ENCODE assay signal across 22 mouse cellular contexts in the genomic region with DNA sequence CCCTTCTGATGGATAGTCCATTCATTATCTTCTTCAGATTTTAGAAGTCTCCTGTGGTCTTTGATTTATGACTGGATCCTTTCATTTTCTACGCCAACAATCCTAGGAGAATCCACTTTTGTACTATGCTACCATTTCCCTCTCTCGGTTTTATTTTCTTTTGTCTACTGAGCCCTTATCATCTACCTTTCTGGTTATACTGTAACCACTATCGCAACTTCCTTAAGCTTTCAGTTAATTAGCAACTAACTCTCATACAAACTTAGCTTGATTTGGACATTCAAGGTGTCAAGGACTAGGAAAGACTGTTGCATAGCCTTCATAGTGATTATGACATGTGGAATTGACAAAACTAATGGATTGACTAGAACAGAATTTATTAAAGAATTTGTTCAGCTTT.
A peak's percentile ranks its signal among the peaks of the same experiment; 100 is the strongest.
DNase-seq lines count a peak whose midpoint lies in the region; ATAC-seq and TF ChIP-seq lines count a peak whose summit lies in the region.
"Had no signal": no experiment of that assay in that cellular context is flagged by ENCODE, and none has a peak within 500 bp of the region (broad histone marks: within the 10 kb centered on the region; RNA-seq: fewer than 3 reads in every experiment).

No protein-coding gene starts in this region.

- ATAC-seq in stomach, embryonic 15.5 days (ENCODE audit: insufficient read depth, low FRiP score, low read depth) = peak; percentile 60; the same call in 1 of the 2 replicates
- no peak for ATAC-seq in stomach, postnatal 0 days (ENCODE audit: low FRiP score, low TSS enrichment)
- ATAC-seq in intestine, embryonic 16.5 days = peak; percentile 85
- ATAC-seq: forebrain, embryonic 14.5 days had no signal

- DNase-seq in stomach, postnatal 0 days (ENCODE audit: low spot score) = no peak
- DNase-seq in large intestine, adult 2 months (ENCODE audit: low read depth, low spot score) = peak; percentile 6
- no peak for DNase-seq in layer of hippocampus, postnatal 14 days (ENCODE audit: low spot score in 2 of 2)
- no peak for DNase-seq in layer of hippocampus, adult 9-11 months
- DNase-seq: adrenal gland, adult 2 months; adrenal gland, postnatal 10 days; adrenal gland, postnatal 25 days; cerebellum, adult 11 months; cerebellum, adult 18-20 months; cerebellum, adult 8-10 months; cerebellum, adult 9-11 months; cerebellum, postnatal 14 days; cerebellum, postnatal 36 days; embryo, embryonic 11 days had no signal

- H3K4me1 ChIP-seq in stomach, embryonic 15.5 days = no peaks in the 10 kb centered on the region
- H3K4me1 ChIP-seq in stomach, postnatal 0 days (replicated peaks; ENCODE audit: control insufficient read depth, insufficient read depth) = no peaks in the 10 kb centered on the region
- no peaks in the 10 kb centered on the region for H3K4me1 ChIP-seq in intestine, embryonic 16.5 days (ENCODE audit: control insufficient read depth, insufficient read depth, low read length)
- H3K4me1 ChIP-seq: embryonic facial prominence, embryonic 13.5 days; embryonic facial prominence, embryonic 15.5 days; forebrain, embryonic 10.5 days; forebrain, embryonic 12.5 days had no signal

- 65% methylated on average over 3 of the region's 3 CpGs for WGBS in stomach, embryonic 15.5 days
- 63% methylated on average over 3 of the region's 3 CpGs for WGBS in stomach, postnatal 0 days
- WGBS in intestine, embryonic 16.5 days = 68% methylated on average over 3 of the region's 3 CpGs
- 36% methylated on average over 3 of the region's 3 CpGs for WGBS in large intestine, adult 2 months

- H3K9me3 ChIP-seq in stomach, embryonic 15.5 days = no peaks in the 10 kb centered on the region
- no peaks in the 10 kb centered on the region for H3K9me3 ChIP-seq in stomach, postnatal 0 days (ENCODE audit: control insufficient read depth, low read length)
- no peaks in the 10 kb centered on the region for H3K9me3 ChIP-seq in intestine, embryonic 16.5 days (ENCODE audit: control insufficient read depth, low read length)
- H3K9me3 ChIP-seq: embryonic facial prominence, embryonic 13.5 days; embryonic facial prominence, embryonic 15.5 days; forebrain, embryonic 10.5 days; forebrain, embryonic 12.5 days had no signal

- no peak for TF ChIP-seq CTCF in stomach, postnatal 0 days (IDR thresholded peaks at IDR 0.05; ENCODE audit: low read depth)

- H3K27me3 ChIP-seq in stomach, embryonic 15.5 days (replicated peaks) = no peaks in the 10 kb centered on the region
- no peaks in the 10 kb centered on the region for H3K27me3 ChIP-seq in stomach, postnatal 0 days (ENCODE audit: control insufficient read depth, insufficient read depth, low read length)
- no peaks in the 10 kb centered on the region for H3K27me3 ChIP-seq in intestine, embryonic 16.5 days (replicated peaks; ENCODE audit: control insufficient read depth, insufficient read depth, low read length)
- H3K27me3 ChIP-seq: embryonic facial prominence, embryonic 13.5 days; embryonic facial prominence, embryonic 15.5 days; forebrain, embryonic 12.5 days had no signal

- no peak overlapping the region for H3K9ac ChIP-seq in stomach, embryonic 15.5 days
- H3K9ac ChIP-seq in stomach, postnatal 0 days (ENCODE audit: low read length) = no peak overlapping the region
- H3K9ac ChIP-seq in intestine, embryonic 16.5 days (ENCODE audit: low read depth, low read length) = no peak overlapping the region
- H3K9ac ChIP-seq: embryonic facial prominence, embryonic 13.5 days; embryonic facial prominence, embryonic 15.5 days; forebrain, embryonic 12.5 days had no signal

- H3K36me3 ChIP-seq in stomach, embryonic 15.5 days = no peaks in the 10 kb centered on the region
- no peaks in the 10 kb centered on the region for H3K36me3 ChIP-seq in stomach, postnatal 0 days (ENCODE audit: control insufficient read depth, insufficient read depth, low read length)
- no peaks in the 10 kb centered on the region for H3K36me3 ChIP-seq in intestine, embryonic 16.5 days (ENCODE audit: control insufficient read depth, insufficient read depth, low read length)
- H3K36me3 ChIP-seq: embryonic facial prominence, embryonic 13.5 days; embryonic facial prominence, embryonic 15.5 days; forebrain, embryonic 10.5 days; forebrain, embryonic 12.5 days had no signal

- H3K27ac ChIP-seq in stomach, embryonic 15.5 days = no peak overlapping the region
- H3K27ac ChIP-seq in stomach, postnatal 0 days (replicated peaks) = no peak overlapping the region
- no peak overlapping the region for H3K27ac ChIP-seq in intestine, embryonic 16.5 days (ENCODE audit: low read length)
- H3K27ac ChIP-seq: embryonic facial prominence, embryonic 13.5 days; embryonic facial prominence, embryonic 15.5 days; forebrain, embryonic 10.5 days; forebrain, embryonic 12.5 days had no signal

- TF ChIP-seq EP300 in stomach, postnatal 0 days (optimal IDR thresholded peaks at IDR 0.05) = no peak

- no peak overlapping the region for H3K4me2 ChIP-seq in stomach, embryonic 15.5 days
- no peak overlapping the region for H3K4me2 ChIP-seq in stomach, postnatal 0 days (replicated peaks; ENCODE audit: low read depth)
- H3K4me2 ChIP-seq in intestine, embryonic 16.5 days (ENCODE audit: low read depth, low read length) = no peak overlapping the region
- H3K4me2 ChIP-seq: embryonic facial prominence, embryonic 13.5 days; embryonic facial prominence, embryonic 15.5 days; forebrain, embryonic 12.5 days had no signal

- no peak overlapping the region for H3K4me3 ChIP-seq in stomach, embryonic 15.5 days (replicated peaks)
- H3K4me3 ChIP-seq in stomach, postnatal 0 days (ENCODE audit: low read depth, low read length) = no peak overlapping the region
- H3K4me3 ChIP-seq in intestine, embryonic 16.5 days (ENCODE audit: low read length) = no peak overlapping the region
- H3K4me3 ChIP-seq: embryonic facial prominence, embryonic 13.5 days; embryonic facial prominence, embryonic 15.5 days; erythroblast, embryonic 14.5 days; forebrain, embryonic 10.5 days; forebrain, embryonic 12.5 days had no signal
